Mouse (Mus musculus) intestine, embryonic 14.5 days (tissue): ENCODE results near the gene Cnga1. TPM values are rescaled to one million over a fixed set of nuclear protein-coding genes. Genes with fewer than 3 reads are reported as not detected.

Experiments used
- ATAC-seq: fragments of 200-750 bp; cut with Nextera tagmentation; replicated peaks from 2 replicates; pipeline ENCODE4 v1.8.0; 2017; ENCODE audit warnings: low read depth, moderate number of reproducible peaks, moderate TSS enrichment, moderate library complexity; ENCODE audit not compliant: low FRiP score, low TSS enrichment
- DNase-seq: peaks from one replicate; pipeline ENCODE4 v3.0.0-alpha.2; 2018; ENCODE audit warnings: low spot score
- H3K27ac ChIP-seq: fragments of 300-500 bp; sonication (generic); 2 replicates; pipeline ENCODE4 v1.5.1; 2014; ENCODE audit warnings: low read depth, mild to moderate bottlenecking, control low read depth
- H3K27me3 ChIP-seq: fragments of 300-500 bp; sonication (generic); replicated peaks from 2 replicates; pipeline ENCODE4 v1.6.1; 2014; ENCODE audit warnings: low read length, control low read depth; ENCODE audit not compliant: control insufficient read depth, insufficient read depth
- H3K36me3 ChIP-seq: fragments of 300-500 bp; sonication (generic); 2 replicates; pipeline ENCODE4 v1.6.1; 2014; ENCODE audit warnings: low read length, control low read depth; ENCODE audit not compliant: control insufficient read depth, insufficient read depth
- H3K4me1 ChIP-seq: fragments of 300-500 bp; sonication (generic); replicated peaks from 2 replicates; pipeline ENCODE4 v1.6.1; 2014; ENCODE audit warnings: low read length, control low read depth, mixed read lengths; ENCODE audit not compliant: control insufficient read depth, insufficient read depth
- H3K4me2 ChIP-seq: fragments of 300-500 bp; sonication (generic); 2 replicates; pipeline ENCODE4 v1.6.1; 2014; ENCODE audit warnings: low read length
- H3K4me3 ChIP-seq: fragments of 300-500 bp; sonication (generic); 2 replicates; pipeline ENCODE4 v1.5.1; 2014; ENCODE audit warnings: low read depth, low read length, control low read depth, mixed read lengths
- H3K9ac ChIP-seq: fragments of 300-500 bp; sonication (generic); 2 replicates; pipeline ENCODE4 v1.6.1; 2014; ENCODE audit warnings: mild to moderate bottlenecking, low read length
- H3K9me3 ChIP-seq: fragments of 300-500 bp; sonication (generic); 2 replicates; pipeline ENCODE4 v1.6.1; 2016; ENCODE audit warnings: low read length, control low read depth; ENCODE audit not compliant: control insufficient read depth
- WGBS: fragments of 180-500 bp; shearing (Covaris S2); extraction: QIAGEN DNeasy Blood & Tissue Kit; methylation state at CpG from one replicate; pipeline ENCODE4 v1.1.7; 2014; 5-methylcytosine and 5-hydroxymethylcytosine counted together
- polyA plus RNA-seq: library from polyadenylated mRNA; unstranded; fragments of >200 nt; fragmentation: Nextera tagmentation; extraction: Ambion mirVana; gene quantifications from 2 replicates; pipeline ENCODE4 v1.2.1, GENCODE M21; 2014

Gene Cnga1
- polyA plus RNA-seq, 1 experiment from 2014 or later: not detected

- ATAC-seq (peak; percentile 93), DNase-seq (peak; percentile 90)
- Histone ChIP-seq H3K4me1 (peaks cover 4% of the 10 kb centered on the region; the same call in 1 of the 2 replicates), H3K27ac (peak within 1 kb of the TSS; percentile 4; the same call in 1 of the 2 replicates), H3K9me3 (no peaks in the 10 kb centered on the region), H3K4me3 (peak within 1 kb of the TSS; percentile 52), H3K9ac (peak within 1 kb of the TSS; percentile 47), H3K4me2 (peak within 1 kb of the TSS; percentile 76), H3K27me3 (peaks cover 4% of the 10 kb centered on the region; the same call in 1 of the 2 replicates), H3K36me3 (no peaks in the 10 kb centered on the region)
- under 1% methylated on average over 25 of the region's 25 CpGs for WGBS
Observed at GRCm38 (mm10) chr5:72647418-72647907, 3.4 kb upstream of the Cnga1 start, which contains the start of gene Nipal1. Gene Nipal1, plus strand, starts transcription at chr5:72647795.

- Histone ChIP-seq H3K36me3 (no peaks in the 10 kb centered on the region), H3K9ac (no peak overlapping the region; the same call in 1 of the 2 replicates), H3K4me1 (peaks cover 4% of the 10 kb centered on the region; the same call in 1 of the 2 replicates), H3K9me3 (no peaks in the 10 kb centered on the region), H3K27ac (no peak overlapping the region), H3K27me3 (peaks cover 4% of the 10 kb centered on the region; the same call in 1 of the 2 replicates), H3K4me3 (peak overlapping the region; percentile 52), H3K4me2 (peak overlapping the region; percentile 76)
- 24% methylated on average over 10 of the region's 10 CpGs for WGBS
- ATAC-seq (peak; percentile 29), DNase-seq (no peak)
Observed at GRCm38 (mm10) chr5:72646996-72647395, 2.9 kb upstream of the Cnga1 start.

- Histone ChIP-seq H3K4me1 (peaks cover 4% of the 10 kb centered on the region; the same call in 1 of the 2 replicates), H3K27ac (no peak overlapping the region), H3K9ac (no peak overlapping the region), H3K27me3 (peaks cover 4% of the 10 kb centered on the region; the same call in 1 of the 2 replicates), H3K36me3 (no peaks in the 10 kb centered on the region), H3K4me3 (no peak overlapping the region), H3K4me2 (no peak overlapping the region), H3K9me3 (no peaks in the 10 kb centered on the region)
- DNase-seq: no peak
- no peak for ATAC-seq
- WGBS: 34% methylated on average over 10 of the region's 10 CpGs
Observed at GRCm38 (mm10) chr5:72646131-72646530, 2.1 kb upstream of the Cnga1 start.

- Histone ChIP-seq H3K9ac (no peak overlapping the region), H3K4me3 (no peak overlapping the region), H3K27ac (no peak overlapping the region), H3K9me3 (no peaks in the 10 kb centered on the region), H3K4me2 (no peak overlapping the region), H3K27me3 (peaks cover 4% of the 10 kb centered on the region; the same call in 1 of the 2 replicates), H3K4me1 (peaks cover 4% of the 10 kb centered on the region; the same call in 1 of the 2 replicates), H3K36me3 (no peaks in the 10 kb centered on the region)
- WGBS: 69% methylated on average over 7 of the region's 7 CpGs
- no peak for DNase-seq
- ATAC-seq: no peak
Observed at GRCm38 (mm10) chr5:72643655-72644054, 420 bp downstream of the Cnga1 start.

GRCm38 (mm10) chr5:72640072-72640471 lies 4.0 kb downstream of the Cnga1 start:
- no peak for ATAC-seq
- no peak overlapping the region for H3K4me2 ChIP-seq

GRCm38 (mm10) chr5:72636576-72636975 lies 7.5 kb downstream of the Cnga1 start:
- Histone ChIP-seq H3K4me1 (no peaks in the 10 kb centered on the region), H3K36me3 (no peaks in the 10 kb centered on the region), H3K9ac (no peak overlapping the region), H3K27me3 (no peaks in the 10 kb centered on the region), H3K4me2 (no peak overlapping the region), H3K9me3 (no peaks in the 10 kb centered on the region), H3K4me3 (no peak overlapping the region), H3K27ac (no peak overlapping the region)
- 76% methylated on average over 3 of the region's 3 CpGs for WGBS
- ATAC-seq (no peak), DNase-seq (peak; percentile 35)

More at GRCm38 (mm10) chr5:72640072-72640471, 4.0 kb downstream of the Cnga1 start:
- no peak for DNase-seq
- Histone ChIP-seq H3K4me3 (no peak overlapping the region), H3K4me1 (no peaks in the 10 kb centered on the region), H3K9ac (no peak overlapping the region), H3K27me3 (no peaks in the 10 kb centered on the region), H3K36me3 (no peaks in the 10 kb centered on the region), H3K9me3 (no peaks in the 10 kb centered on the region), H3K27ac (no peak overlapping the region)
- 88% methylated on average over 1 of the region's 1 CpGs for WGBS

- H3K9me3 ChIP-seq: no peaks in the 10 kb centered on the region
- peak; percentile 39 for DNase-seq
- H3K4me1 ChIP-seq: no peaks in the 10 kb centered on the region
- no peak overlapping the region for H3K27ac ChIP-seq
- no peak overlapping the region for H3K4me3 ChIP-seq
- no peak overlapping the region for H3K4me2 ChIP-seq
- no peaks in the 10 kb centered on the region for H3K36me3 ChIP-seq
- 38% methylated on average over 3 of the region's 3 CpGs for WGBS
- H3K9ac ChIP-seq: no peak overlapping the region
- no peak for ATAC-seq
- no peaks in the 10 kb centered on the region for H3K27me3 ChIP-seq
Observed at GRCm38 (mm10) chr5:72636122-72636521, 8.0 kb downstream of the Cnga1 start.

- H3K4me1 ChIP-seq: no peaks in the 10 kb centered on the region
Observed at GRCm38 (mm10) chr5:72634791-72635271, 9.2 kb downstream of the Cnga1 start.

GRCm38 (mm10) chr5:72630026-72630425 lies 14.0 kb downstream of the Cnga1 start:
- no peak overlapping the region for H3K9ac ChIP-seq
- H3K9me3 ChIP-seq: no peaks in the 10 kb centered on the region
- no peaks in the 10 kb centered on the region for H3K27me3 ChIP-seq
- no peak for DNase-seq
- H3K36me3 ChIP-seq: no peaks in the 10 kb centered on the region
- H3K4me2 ChIP-seq: no peak overlapping the region
- H3K4me3 ChIP-seq: no peak overlapping the region
- no peaks in the 10 kb centered on the region for H3K4me1 ChIP-seq
- 91% methylated on average over 6 of the region's 6 CpGs for WGBS
- no peak for ATAC-seq
- H3K27ac ChIP-seq: no peak overlapping the region

More at GRCm38 (mm10) chr5:72634791-72635271, 9.2 kb downstream of the Cnga1 start:
- Histone ChIP-seq H3K4me2 (no peak overlapping the region), H3K36me3 (no peaks in the 10 kb centered on the region), H3K27me3 (no peaks in the 10 kb centered on the region), H3K4me3 (no peak overlapping the region), H3K9me3 (no peaks in the 10 kb centered on the region), H3K9ac (no peak overlapping the region), H3K27ac (no peak overlapping the region)
- no peak for DNase-seq
- WGBS: 84% methylated on average over 9 of the region's 9 CpGs
- no peak for ATAC-seq
